Mouse (Mus musculus) spleen, embryonic (tissue): ENCODE measurements at regions not wholly inside any gene's neighbourhood (a gene's known extent, or its start where the extent isn't known, plus 50 kb on each side); places are given as distances from the start of the nearest gene placed in this dataset.
"Not testable (repeated sequence)": the region's sequence is repeated elsewhere in the genome, so short reads cannot be mapped to it uniquely, and the experiment has no call there.

Experiments
- CTCF ChIA-PET: fragments of 350-600 bp; sonication (Branson Sonifier 250); formaldehyde crosslinking; loops from one replicate; lab custom pipeline; 2022; lab: Charles Lee

DNA sequence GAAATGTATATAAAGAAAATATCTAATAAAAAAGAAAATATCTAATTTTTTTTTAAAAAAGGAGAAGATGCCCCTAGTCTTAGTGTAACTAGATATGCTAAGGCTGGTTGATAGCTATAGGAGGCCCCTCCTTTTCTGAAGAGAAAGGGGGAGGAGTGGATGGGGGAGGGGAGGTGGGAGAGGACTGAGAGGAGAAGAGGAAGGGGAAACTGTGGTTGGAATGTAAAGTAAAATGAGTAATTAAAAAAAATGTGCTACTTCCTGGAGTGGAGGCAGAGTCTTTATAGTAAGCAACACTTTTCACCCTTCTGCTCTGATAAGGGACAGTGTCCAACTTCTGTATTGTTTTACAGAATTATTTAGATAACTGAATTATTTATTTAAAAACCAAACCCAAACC is 513.6 kb upstream of the Fam160b2 start:
- CTCF ChIA-PET: no interaction called here

DNA sequence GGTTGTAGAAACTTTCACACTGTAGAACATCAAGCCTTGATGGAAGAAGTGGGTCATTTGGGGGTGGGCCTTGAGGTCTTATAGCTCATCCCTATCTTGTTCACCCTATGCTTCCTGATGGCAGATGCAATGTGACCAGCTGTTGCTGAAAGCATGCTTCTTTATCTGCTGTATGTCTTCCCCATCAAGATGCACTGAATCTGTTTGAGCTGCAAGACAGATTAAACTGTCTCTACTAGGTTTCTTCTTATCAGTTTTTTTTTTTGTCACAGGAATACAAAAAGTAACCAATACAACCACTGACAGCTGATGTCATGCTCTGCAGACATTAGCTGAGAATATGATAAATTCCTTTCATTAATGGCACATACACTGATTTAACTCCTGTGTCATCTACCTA is 505.0 kb upstream of the Fam160b2 start:
- CTCF ChIA-PET: no interaction called here

DNA sequence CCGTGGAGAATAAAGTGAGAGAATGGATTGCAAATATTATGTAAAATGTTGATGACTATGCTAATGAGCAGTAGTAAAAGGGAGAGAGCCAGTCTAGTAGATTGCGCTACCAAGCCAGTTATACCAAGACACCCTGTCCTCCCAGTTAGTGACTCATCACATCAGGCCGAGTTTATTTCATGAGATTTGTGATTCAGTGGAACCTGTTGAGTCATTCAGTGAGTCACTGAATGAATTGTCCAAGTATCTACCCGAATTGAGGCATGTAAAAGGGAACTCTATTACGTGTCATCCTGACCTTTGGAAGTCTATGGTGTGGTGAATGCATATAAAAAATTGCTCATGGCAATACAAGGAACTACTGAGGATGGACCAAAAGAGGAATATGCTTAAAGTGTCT is 504.3 kb upstream of the Fam160b2 start:
- CTCF ChIA-PET: no interaction called here

DNA sequence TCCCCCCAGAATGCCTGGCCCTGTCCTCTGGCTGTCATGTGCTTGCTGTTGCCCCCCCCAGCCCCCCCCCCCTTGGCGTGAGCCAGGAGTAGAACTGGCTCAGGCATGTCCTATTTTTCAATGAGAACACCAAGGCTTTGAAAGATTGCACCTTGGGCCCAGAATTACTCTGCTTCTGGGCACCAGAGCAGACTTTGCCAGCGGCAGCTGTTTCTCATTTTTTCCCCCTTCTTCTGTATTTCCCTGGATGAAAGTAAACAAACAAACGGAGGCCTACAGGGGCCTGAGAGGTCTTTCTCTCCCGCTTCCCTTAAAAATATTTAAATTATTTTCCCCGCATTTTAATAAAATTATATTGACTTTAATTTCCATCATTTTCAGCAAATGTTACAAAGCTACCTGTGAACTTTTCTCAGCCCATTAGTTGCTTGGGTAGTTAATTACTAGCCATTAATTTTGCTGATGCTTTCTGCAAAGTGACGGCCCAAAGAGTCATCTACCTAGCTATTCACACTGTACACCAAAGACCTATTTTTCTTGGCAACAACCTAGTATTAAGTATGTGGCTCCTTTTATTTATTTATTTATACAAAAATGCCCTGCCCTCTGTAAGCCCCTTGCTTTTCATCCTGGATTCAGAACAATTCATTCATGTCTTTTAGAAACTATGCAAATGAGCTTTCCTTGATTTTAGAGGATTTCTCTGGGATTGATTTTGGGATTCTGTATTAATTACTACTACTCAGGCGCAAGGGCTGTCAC is 496.2 kb upstream of the Fam160b2 start:
- CTCF ChIA-PET: no interaction called here

DNA sequence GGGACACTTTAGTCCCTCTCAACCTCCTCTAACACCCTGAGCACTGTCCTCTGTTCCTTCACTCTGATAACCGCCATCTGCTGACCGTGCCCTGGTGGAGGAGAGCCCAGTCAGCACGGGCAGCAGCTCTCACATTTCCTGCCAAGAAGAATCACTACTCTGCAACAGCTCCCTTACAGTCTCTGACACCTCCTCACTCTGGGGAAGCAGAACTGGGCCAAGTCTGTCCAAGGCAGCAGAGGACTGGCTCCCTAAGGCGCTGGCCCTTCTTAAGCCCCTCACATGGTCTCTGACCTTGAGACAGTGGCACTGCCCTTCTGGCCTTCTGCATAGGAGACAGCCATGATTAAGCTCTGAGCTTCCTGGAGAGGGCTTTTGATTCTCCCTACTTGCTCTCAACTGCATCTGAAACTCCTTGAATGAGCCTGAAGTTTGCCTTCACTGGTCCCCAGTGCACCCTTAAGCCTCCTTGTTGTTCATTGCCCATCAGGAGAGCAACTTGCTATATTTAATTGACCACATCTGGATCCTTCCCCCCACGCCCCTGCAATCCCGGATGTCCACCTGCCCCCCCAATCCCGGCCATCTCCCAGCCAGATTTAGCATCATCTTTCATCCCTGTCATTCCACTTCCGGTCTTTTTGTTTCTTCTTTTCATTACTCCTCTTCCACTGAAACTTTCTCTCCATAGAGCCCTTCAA is 493.1 kb upstream of the Fam160b2 start:
- CTCF ChIA-PET: no interaction called here

DNA sequence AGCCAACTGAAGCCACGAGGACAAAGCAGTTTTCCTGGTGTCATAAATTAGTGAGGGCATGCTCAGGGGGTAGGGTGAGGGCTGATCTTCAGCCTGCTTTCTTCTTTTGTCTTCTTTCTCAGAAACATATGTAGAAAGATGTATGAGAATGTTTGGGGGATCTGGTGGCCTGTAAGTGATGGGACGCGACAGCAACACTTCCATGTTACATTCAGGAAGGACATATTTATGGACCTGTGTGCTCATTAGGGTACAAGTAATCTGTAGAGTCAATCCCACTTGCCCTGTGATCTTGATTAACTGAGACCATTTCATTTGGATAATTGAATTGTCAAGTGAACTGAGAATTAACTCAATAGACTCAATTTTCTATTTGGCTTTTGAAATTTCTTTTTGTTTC is 486.1 kb upstream of the Fam160b2 start:
- CTCF ChIA-PET: no interaction called here

DNA sequence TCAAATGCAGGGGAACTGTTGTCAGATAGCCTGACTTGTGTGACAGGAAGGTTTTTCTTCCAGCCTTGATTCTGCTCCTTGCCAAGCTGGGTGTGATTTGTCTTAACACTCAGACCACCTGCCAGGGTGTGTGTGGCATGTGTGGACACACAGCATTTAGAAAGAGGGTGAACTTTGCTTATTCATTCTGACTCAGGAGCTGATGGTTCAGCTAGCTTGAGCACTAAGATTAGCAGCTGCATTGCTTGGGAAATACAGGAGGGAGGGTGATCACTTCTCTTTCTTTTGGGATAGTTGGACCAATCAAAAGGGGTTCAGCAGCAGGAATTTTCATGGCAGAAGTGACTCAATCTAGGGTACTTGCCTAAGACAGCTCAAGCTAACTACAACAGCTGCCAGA is 482.7 kb upstream of the Fam160b2 start:
- CTCF ChIA-PET: no interaction called here

DNA sequence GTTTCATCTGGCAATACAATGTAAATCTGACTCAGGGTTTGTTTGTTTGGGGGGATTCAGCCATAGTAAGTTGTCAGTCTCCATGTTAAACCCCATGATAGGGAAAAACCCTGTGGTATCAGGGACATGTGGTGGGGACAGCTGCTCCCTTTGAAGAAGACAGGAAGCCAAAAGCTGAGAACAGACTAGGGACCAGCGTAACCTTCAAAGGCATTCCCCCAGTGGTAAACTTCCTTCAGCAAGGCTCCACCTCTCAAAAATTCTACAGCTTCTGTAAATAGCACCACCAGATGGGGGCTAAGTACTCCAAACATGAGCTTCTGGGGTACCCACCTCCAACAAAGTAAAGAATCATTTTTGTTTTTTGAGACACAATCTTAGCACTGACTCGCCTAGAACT is 476.0 kb upstream of the Fam160b2 start:
- CTCF ChIA-PET: no interaction called here

DNA sequence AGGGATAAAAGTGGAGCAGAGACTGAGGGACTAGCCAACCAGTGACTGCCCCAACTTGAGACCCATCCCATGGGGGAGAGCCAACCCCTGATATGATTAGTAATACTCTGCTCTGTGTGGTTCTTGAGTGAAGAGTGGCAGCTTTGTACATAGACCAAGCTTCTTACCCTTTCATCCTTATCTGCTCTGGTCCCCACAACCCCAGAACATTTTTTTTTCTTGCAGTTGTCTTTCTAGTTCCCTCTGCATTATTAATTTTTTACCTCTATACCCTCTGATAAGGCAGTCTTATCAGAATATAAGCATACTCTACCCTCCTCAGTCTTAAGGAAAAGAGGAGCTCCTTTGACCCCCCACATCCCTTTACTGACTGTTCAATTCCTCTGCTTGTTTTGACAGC is 474.4 kb upstream of the Fam160b2 start:
- CTCF ChIA-PET: no interaction called here

DNA sequence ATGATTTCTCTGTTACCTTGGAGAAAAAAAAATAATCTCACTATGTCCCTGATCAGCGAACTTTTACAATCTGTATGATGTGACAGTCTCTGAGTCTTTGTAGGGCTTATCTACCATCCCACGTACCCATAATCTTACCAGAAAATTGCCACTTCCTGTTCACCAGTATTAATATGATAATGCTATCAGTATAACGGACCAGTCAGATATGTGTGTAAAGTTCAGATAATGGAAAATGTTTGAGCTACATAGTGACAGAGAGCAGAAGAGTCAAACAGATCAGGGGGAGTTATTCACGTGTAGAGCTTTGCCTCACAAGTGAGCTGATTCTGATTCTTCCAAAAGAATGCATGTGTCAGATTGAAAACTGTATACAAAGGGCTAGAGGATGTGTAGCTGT is 466.0 kb upstream of the Fam160b2 start:
- CTCF ChIA-PET: no interaction called here

DNA sequence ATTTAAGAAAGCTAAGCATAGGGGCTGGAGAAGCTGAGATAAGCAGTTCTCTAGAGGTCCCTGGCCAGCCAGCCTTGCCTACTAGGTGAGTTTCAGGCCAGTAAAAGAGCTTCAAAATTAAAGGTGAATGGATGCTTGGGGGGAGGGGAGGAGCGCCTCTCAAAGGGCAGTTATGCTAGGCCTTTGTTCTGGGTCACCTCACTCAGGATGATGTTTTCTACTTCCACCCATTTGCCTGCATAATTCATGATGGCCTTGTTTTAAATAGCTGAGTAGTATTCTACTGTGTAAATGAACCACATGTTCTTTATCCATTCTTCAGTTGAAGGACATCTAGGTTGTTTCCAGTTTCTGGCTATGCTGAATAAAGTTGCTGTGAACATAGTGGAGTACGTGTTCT is 457.0 kb upstream of the Fam160b2 start:
- CTCF ChIA-PET: interaction anchor here (0.5 to 0.7 kb wide), 2 partner anchors 26 to 126 kb away, joined by 4 to 6 read pairs; no protein-coding TSS in a partner anchor

DNA sequence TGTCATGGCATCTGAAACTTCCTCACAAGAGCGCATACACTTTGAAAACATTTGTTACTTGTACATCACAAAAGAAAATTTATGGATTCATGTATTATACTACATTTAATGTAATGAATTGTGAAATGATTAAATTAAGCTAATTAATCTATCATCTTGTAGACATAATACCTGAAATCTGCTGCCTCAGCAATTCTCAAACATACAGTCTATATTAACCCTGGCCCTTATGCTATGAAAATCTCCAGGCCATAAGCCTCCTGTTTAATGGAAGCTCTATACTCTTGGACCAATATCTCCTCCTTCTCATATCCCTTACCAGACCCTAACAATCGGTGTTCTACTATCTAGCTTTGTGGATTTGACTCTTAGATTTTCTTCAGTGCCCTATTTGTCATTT is 455.8 kb upstream of the Fam160b2 start:
- CTCF ChIA-PET: no interaction called here

DNA sequence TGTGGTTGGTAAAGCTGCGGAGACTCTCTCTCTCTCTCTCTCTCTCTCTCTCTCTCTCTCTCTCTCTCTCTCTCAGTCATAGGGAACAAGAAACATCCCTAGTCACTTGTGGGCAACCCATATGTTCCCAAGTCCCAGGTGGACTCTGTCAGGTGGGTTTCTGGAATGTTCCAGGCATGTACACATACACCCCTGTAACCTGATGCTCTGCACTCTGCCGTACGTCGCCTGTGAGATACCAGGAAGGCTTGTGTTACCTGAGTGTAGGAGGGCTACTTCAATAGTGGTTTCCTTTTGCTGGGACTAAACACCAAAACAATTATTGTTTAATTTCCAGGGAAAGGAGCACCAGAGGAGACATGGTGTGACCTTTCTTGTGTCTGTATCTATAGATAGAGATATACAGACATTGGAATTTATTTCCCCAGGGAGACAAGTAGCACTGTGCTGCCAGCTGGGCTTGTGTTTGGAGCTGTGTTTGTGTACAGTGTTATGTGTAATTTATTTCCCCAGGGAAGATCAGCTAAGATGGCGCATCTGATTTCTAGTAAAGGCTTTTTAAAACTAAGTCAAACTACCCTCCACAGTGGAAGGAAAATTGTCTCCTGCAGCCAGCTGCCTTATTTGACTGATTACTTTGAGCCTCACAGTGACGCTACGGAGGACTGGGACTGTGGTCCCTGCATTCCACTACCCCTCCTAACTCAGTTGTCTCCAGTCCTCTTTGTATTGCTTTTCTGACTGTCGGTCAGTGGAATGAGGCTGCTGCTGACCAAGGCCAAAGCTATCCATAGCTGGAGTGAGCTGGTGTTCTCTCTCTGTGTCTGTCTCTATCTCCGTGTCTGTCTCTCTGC is 454.4 kb upstream of the Fam160b2 start:
- CTCF ChIA-PET: no interaction called here

DNA sequence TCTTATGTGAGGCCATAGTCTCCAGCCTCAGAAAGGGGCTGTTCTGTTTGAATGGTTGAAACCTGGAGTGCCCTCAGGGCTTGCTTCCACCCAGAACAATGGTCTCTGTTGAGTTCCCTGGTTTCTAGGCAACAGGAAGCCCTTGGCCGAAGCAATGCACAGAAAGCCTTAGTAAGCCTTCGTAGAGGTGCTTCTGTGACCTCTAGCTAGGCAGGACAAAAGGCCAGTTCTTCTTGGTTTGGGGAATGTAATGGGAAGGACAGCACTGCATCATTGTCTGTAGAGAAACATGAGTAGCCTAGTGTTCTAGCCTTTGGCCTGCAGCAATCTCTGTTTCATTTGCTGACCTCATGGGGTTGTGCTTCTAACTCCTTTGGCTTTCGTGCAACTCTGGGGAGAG is 447.5 kb upstream of the Fam160b2 start:
- CTCF ChIA-PET: no interaction called here

DNA sequence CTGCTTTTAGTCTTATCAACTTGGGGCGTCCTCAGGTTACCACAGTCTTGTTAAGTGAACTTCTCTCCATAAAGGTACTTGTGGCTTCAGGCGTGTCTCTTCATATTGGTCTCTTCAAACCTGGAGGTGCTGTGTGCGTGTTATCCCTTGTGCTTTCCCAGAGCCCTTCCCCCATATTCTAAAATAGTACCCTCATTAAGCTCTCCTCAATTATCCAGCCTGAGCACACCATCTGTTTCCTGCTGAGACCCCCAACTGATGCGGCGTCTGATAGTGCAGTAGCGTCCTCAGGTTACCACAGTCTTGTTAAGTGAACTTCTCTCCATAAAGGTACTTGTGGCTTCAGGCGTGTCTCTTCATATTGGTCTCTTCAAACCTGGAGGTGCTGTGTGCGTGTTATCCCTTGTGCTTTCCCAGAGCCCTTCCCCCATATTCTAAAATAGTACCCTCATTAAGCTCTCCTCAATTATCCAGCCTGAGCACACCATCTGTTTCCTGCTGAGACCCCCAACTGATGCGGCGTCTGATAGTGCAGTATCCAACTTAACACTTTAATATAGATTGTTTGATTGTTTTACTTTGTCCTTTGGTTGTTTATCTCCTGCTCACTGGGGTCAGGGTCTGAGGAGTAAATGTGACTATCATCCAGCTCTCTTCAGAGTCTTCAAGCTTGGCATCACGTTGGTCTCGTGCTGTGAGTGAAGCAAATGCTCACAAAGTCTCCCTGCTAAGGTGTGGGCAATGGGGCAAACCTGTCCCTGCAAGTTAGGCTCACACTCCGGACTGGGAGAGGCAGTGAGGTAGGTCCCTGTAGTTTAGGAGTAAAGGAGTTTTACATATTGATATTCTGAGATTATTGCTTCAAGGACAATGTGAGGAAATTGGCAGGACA is 444.5 kb upstream of the Fam160b2 start:
- CTCF ChIA-PET: not testable (repeated sequence)

DNA sequence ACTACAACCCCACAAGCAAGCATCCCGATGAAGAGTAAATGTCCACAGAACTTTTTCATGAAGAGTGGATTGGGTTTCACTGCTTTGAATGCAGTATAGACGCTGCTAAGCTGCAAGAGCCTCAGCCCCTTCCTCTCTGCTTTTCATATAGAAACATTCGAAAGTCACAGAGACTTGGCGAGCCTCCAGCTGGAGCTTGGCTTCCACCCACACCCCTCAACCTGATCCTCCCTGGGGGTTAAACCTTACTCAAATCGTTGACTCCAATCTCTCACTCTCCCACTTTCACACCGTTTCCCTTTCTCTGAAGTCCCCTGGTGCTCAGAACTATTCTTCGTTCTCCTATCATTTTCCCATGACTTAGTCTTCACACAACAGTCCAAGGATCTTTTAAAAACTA is 437.0 kb upstream of the Fam160b2 start:
- CTCF ChIA-PET: no interaction called here

DNA sequence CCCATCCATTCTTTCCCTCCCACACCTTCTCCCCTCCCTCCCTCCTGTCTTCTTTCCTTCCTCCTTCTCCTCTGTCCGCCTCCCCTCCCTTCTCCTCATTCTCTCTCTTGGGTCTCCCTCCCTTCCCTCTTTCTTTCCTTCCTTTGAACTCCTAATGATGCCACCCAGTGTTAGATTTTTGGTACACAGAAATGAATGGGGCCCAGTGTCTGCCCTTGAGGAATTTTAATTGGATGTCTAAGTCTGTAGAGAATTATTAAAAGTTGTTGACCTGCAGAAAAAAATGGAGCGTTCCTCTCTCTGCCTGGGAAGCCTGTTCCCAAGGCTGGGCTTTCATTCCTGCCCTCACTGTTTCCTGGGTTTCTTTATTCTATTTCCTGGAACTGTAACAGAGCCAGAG is 434.0 kb upstream of the Fam160b2 start:
- CTCF ChIA-PET: no interaction called here

DNA sequence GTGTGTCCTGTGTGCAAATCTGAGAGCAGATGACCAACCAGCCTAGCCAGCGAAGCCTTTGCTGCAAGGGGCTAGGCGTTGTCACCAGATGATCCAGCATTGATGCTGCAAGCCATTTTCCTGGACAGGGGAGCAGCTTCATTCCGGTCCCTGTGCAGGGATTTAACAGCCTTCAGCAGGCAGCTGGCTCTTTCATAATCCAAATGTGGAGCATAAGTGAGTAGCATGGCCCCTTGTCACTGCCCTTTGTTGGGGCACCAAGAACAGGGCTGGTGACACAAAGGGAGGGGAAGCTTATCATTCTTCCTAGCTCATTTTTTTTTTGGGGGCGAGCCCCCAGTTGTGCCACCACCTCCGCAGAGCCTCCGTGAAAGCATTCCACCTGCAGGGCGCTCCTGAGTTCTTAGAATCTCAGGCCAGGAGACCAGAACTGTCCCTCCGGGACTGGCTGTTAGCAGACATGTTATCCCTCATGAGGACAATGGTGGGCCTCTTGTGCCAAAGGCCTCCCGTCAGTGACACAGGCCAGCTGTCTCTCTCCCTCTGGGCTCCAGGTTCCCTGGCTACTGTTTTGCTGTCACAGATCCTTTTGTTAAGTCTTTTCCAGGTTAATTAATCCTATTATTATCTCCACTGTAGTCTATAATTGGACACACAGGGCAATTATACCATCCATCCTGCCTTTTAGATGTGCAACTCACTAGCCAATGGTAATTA is 430.7 kb upstream of the Fam160b2 start:
- CTCF ChIA-PET: interaction anchor here (0.8 kb wide), 1 partner anchor 26 kb away, joined by 6 read pairs; no protein-coding TSS in a partner anchor
